Mouse (Mus musculus): ENCODE data around the gene Gm13694.

DNA sequence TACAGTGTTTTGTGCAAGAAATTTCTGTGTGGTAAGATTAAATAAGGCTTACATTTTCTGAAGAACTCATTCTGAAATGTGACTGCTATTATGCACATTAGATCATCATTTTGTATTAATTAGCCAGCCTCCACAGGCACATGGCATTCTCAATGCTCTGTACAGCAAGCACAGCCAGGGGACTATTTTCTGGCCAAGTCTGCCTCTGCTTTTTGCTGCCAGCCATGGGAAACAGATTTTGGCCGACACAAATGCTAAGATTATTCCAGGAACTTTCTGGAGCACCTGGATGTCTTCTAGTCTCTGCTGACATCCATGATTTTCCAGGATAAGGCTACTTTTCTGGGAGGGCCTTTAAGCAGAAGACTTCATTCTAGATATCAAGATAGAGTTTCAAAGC, 30.2 kb downstream of the Gm13694 start:
- TF ChIP-seq POLR2AphosphoS2 (IDR thresholded peaks at IDR 0.05; ENCODE audit: insufficient read length, low read depth) (no peak), MAX (IDR thresholded peaks at IDR 0.05; ENCODE audit: low read depth) (no peak), POLR2A (IDR thresholded peaks at IDR 0.05; ENCODE audit: insufficient read length, low read depth) (no peak), MYOG (IDR thresholded peaks at IDR 0.05; ENCODE audit: control insufficient read depth in 1 of 3, insufficient read depth in 1 of 3, insufficient read length in 2 of 3, low read depth in 2 of 3) (no peak)
